Mouse (Mus musculus): Measurements from ENCODE around the gene Mesd.

The Mesd gene

DNA sequence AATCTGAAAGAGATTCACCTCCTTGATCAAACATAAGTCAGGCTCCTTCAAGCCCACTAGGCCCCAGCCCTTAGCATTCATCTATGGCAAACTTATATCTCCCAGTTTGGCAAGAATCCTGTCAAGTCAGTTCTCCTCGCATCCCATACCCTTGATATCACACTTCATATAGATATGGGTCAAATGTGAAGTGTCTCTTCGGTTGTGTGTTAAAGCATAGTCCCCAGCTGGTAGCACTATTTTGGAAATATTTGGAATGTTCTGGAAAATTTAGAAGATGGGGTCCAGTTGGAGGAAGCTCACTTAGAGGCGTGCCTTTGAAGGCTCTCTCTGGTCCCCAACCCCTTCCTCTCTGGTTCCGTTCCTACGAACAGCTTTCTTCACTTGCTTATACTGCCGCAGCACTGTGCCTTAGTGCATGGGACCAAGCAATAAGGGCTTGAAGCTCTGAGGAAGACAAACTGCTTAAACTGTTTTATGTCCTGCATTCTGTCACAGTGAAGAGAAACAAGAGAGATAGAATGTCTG, 29.2 kb downstream of the Mesd start:
- DNase-seq (ENCODE audit: low read depth, low spot score) = no peak

DNA sequence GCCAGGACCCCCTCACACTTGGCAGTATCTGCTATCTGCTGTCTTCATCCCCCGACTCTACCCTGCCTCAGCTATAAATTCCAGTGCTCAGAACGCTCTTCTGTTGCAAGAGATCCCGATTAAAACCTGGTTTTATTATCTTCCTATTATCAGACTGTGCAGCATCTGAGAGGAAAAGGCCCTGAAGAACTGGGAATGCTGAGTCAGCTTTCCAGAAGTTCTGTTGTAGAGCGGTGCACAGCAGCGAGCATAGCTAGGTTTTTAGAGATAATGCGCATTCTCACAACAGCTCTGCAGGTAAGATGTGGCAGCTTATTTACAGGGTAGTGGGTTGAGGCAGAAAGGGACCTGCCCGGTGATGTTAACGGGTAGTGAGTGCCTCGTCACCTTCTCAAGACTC, 29.7 kb downstream of the Mesd start:
- no peak for DNase-seq (ENCODE audit: low read depth, low spot score)

- DNase-seq (ENCODE audit: low read depth, low spot score) = peak; percentile 87
These were observed 30.3 kb downstream of the Mesd start for GRCm38 (mm10) chr7:83914566-83914965.

- DNase-seq (ENCODE audit: low read depth, low spot score) = no peak
These were observed 36.0 kb downstream of the Mesd start for GRCm38 (mm10) chr7:83920241-83920640.

- no peak for DNase-seq (ENCODE audit: low read depth, low spot score)
These were observed 37.4 kb downstream of the Mesd start for GRCm38 (mm10) chr7:83921637-83922036.

- no peak for DNase-seq (ENCODE audit: low read depth, low spot score)
These were observed 54.9 kb downstream of the Mesd start for GRCm38 (mm10) chr7:83939017-83939721.

DNA sequence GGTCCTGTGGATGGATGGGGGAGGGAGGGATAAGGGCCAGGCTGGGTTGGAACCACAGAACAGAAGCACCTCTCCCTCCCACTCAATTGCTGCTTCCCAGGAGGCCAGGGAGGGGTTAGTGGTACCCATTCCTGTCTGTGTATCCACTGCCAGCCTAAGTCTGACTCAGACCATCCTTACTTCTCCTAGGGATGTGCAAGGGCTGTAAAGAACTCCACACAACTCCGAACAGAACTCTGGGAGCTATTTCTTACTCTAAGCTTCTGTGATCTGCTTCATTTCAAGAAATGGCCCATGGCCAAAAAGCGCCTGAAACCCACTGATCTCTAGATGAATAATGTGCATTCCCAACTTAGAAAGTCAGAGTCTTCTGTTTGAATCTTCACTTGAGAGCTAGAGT, 55.9 kb downstream of the Mesd start:
- no peak for DNase-seq (ENCODE audit: low read depth, low spot score)

GRCm38 (mm10) chr7:83941701-83942101, 57.4 kb downstream of the Mesd start:
- no peak for DNase-seq (ENCODE audit: low read depth, low spot score)

DNA sequence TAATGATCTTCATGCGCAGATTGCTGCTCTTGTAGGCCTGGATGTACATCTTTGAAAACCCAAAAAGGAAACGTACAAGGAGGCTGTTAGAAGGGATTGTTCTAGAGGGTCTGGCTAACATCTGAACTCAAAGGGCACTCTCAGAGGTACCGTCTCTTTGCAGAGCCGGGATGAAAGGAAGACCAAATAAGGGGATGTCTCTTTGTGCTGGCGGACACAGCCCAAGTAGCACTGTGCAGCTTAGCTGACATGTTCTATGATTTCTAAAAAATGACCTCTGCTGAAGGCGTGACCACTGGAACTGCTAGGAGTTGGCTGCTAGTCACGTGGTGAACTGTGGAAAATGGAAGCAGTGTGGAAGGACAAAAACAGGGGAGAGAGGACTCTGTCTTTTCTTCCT, 64.5 kb downstream of the Mesd start:
- DNase-seq (ENCODE audit: low read depth, low spot score) = no peak

- DNase-seq (ENCODE audit: low read depth, low spot score) = no peak
These were observed 65.4 kb downstream of the Mesd start for GRCm38 (mm10) chr7:83949662-83950061.
